Mouse (Mus musculus) liver, postnatal 0 days (tissue): Measurements from ENCODE around the gene Tmem62. TPM values are rescaled to one million over a fixed set of nuclear protein-coding genes. Genes with fewer than 3 reads are reported as not detected.
"Not testable (repeated sequence)": the region's sequence is repeated elsewhere in the genome, so short reads cannot be mapped to it uniquely, and the experiment has no call there.

Experiments used
- ATAC-seq: fragments of 200-750 bp; cut with Nextera tagmentation; 2 replicates; pipeline ENCODE4 v1.8.0; 2017; ENCODE audit warnings: mild to moderate bottlenecking, moderate library complexity
- DNase-seq: peaks from one replicate; pipeline ENCODE4 v3.0.0-alpha.2; 2016
- H3K27ac ChIP-seq: fragments of 300-500 bp; sonication (generic); 2 replicates; pipeline ENCODE4 v1.5.1; 2014; ENCODE audit warnings: antibody characterized with exemption, moderate library complexity, mild to moderate bottlenecking, low read depth
- H3K27me3 ChIP-seq: fragments of 300-500 bp; sonication (generic); 2 replicates; pipeline ENCODE4 v1.6.1; 2014; ENCODE audit warnings: low read length, control low read depth, mixed read lengths; ENCODE audit not compliant: insufficient read depth
- H3K36me3 ChIP-seq: fragments of 300-500 bp; sonication (generic); replicated peaks from 2 replicates; pipeline ENCODE4 v1.6.1; 2014; ENCODE audit warnings: mild to moderate bottlenecking, control low read depth, low read length, moderate library complexity, mixed read lengths; ENCODE audit not compliant: insufficient read depth
- H3K4me1 ChIP-seq: fragments of 300-500 bp; sonication (generic); 2 replicates; pipeline ENCODE4 v1.6.1; 2014; ENCODE audit warnings: antibody characterized with exemption, mild to moderate bottlenecking, control low read depth; ENCODE audit not compliant: insufficient read depth
- H3K4me2 ChIP-seq: fragments of 300-500 bp; sonication (generic); 2 replicates; pipeline ENCODE4 v1.6.1; 2014; ENCODE audit warnings: low read depth, mild to moderate bottlenecking, low read length, moderate library complexity, mixed read lengths
- H3K4me3 ChIP-seq: fragments of 300-500 bp; sonication (generic); 2 replicates; pipeline ENCODE4 v1.5.1; 2014; ENCODE audit warnings: low read depth, low read length
- H3K9ac ChIP-seq: fragments of 300-500 bp; sonication (generic); replicated peaks from 2 replicates; pipeline ENCODE4 v1.6.1; 2014; ENCODE audit warnings: mild to moderate bottlenecking, moderate library complexity
- H3K9me3 ChIP-seq: fragments of 300-500 bp; sonication (generic); 2 replicates; pipeline ENCODE4 v1.6.1; 2016; ENCODE audit warnings: mild to moderate bottlenecking, control low read depth, low read length, mixed read lengths
- CTCF ChIP-seq: sonication (generic); IDR thresholded peaks from 2 replicates; pipeline ENCODE4 v1.5.1; 2016; ENCODE audit warnings: antibody characterized with exemption, low read depth
- EP300 ChIP-seq: IDR thresholded peaks from 2 replicates; pipeline ENCODE4 v1.6.1; 2016; ENCODE audit warnings: antibody characterized with exemption, low read depth, mild to moderate bottlenecking
- WGBS: fragments of 180-500 bp; shearing (Covaris S2); extraction: QIAGEN DNeasy Blood & Tissue Kit; methylation state at CpG from one replicate; pipeline ENCODE4 v1.1.7; 2014; ENCODE audit not compliant: insufficient replicate concordance; 5-methylcytosine and 5-hydroxymethylcytosine counted together
- polyA plus RNA-seq: library from polyadenylated mRNA; unstranded; fragments of >200 nt; fragmentation: Nextera tagmentation; extraction: Ambion mirVana; gene quantifications from 2 replicates; pipeline ENCODE4 v1.2.1, GENCODE M21; 2015

The Tmem62 gene
- polyA plus RNA-seq, 1 experiment from 2014 or later = 2.9 TPM

GRCm38 (mm10) chr2:120960261-120960660, 16.6 kb upstream of the Tmem62 start:
- Histone ChIP-seq H3K4me1 (peaks cover 5% of the 10 kb centered on the region), H3K27ac (no peak overlapping the region), H3K4me2 (no peak overlapping the region), H3K36me3 (peaks cover 18% of the 10 kb centered on the region), H3K9ac (no peak overlapping the region), H3K4me3 (no peak overlapping the region), H3K9me3 (no peaks in the 10 kb centered on the region), H3K27me3 (no peaks in the 10 kb centered on the region)
- TF ChIP-seq EP300 = no peak
- TF ChIP-seq CTCF = no peak
- DNase-seq = no peak
- no peak for ATAC-seq
- 90% methylated on average over 1 of the region's 1 CpGs for WGBS

GRCm38 (mm10) chr2:120963110-120963509, 13.7 kb upstream of the Tmem62 start:
- Histone ChIP-seq H3K4me2 (no peak overlapping the region), H3K9me3 (no peaks in the 10 kb centered on the region), H3K27me3 (no peaks in the 10 kb centered on the region), H3K4me1 (peaks cover 5% of the 10 kb centered on the region), H3K9ac (no peak overlapping the region), H3K4me3 (no peak overlapping the region), H3K36me3 (peaks cover 15% of the 10 kb centered on the region), H3K27ac (no peak overlapping the region)
- 79% methylated on average over 7 of the region's 7 CpGs for WGBS
- DNase-seq = no peak
- ATAC-seq = no peak
- no peak for TF ChIP-seq EP300
- no peak for TF ChIP-seq CTCF

- Histone ChIP-seq H3K4me1 (peaks cover 12% of the 10 kb centered on the region), H3K4me3 (no peak overlapping the region), H3K27me3 (no peaks in the 10 kb centered on the region), H3K4me2 (no peak overlapping the region), H3K9ac (no peak overlapping the region), H3K36me3 (peaks cover 2% of the 10 kb centered on the region; the same call in 1 of the 2 replicates), H3K9me3 (no peaks in the 10 kb centered on the region), H3K27ac (no peak overlapping the region)
- TF ChIP-seq CTCF = no peak
- TF ChIP-seq EP300 = no peak
- 94% methylated on average over 3 of the region's 3 CpGs for WGBS
- no peak for DNase-seq
- no peak for ATAC-seq
These were observed 11.3 kb upstream of the Tmem62 start for GRCm38 (mm10) chr2:120965486-120965885.

GRCm38 (mm10) chr2:120970045-120970539, 6.7 kb upstream of the Tmem62 start:
- Histone ChIP-seq H3K9ac (peak overlapping the region; percentile 84), H3K4me1 (peaks cover 19% of the 10 kb centered on the region), H3K36me3 (no peaks in the 10 kb centered on the region), H3K27ac (peak overlapping the region; percentile 90), H3K27me3 (no peaks in the 10 kb centered on the region), H3K4me2 (peak overlapping the region; percentile 83), H3K9me3 (no peaks in the 10 kb centered on the region), H3K4me3 (peak overlapping the region; percentile 93)
- TF ChIP-seq CTCF (no peak), EP300 (no peak)
- WGBS = under 1% methylated on average over 23 of the region's 23 CpGs
- ATAC-seq (peak; percentile 14; the same call in 1 of the 2 replicates), DNase-seq (no peak)

- peak within 1 kb of the TSS; percentile 90 for H3K27ac ChIP-seq
- peak within 1 kb of the TSS; percentile 83 for H3K4me2 ChIP-seq
- no peaks in the 10 kb centered on the region for H3K36me3 ChIP-seq
- 4% methylated on average over 39 of the region's 39 CpGs for WGBS
- H3K27me3 ChIP-seq = no peaks in the 10 kb centered on the region
- TF ChIP-seq CTCF = no peak
- peak; percentile 62 for TF ChIP-seq EP300
- H3K9ac ChIP-seq = peak within 1 kb of the TSS; percentile 84
- ATAC-seq (peak; percentile 91), DNase-seq (peak; percentile 92)
- H3K9me3 ChIP-seq = no peaks in the 10 kb centered on the region
- peaks cover 19% of the 10 kb centered on the region for H3K4me1 ChIP-seq
- H3K4me3 ChIP-seq = peak within 1 kb of the TSS; percentile 93
These were observed 6.2 kb upstream of the Tmem62 start, which contains the start of gene Ubr1 for GRCm38 (mm10) chr2:120970559-120971080. TSS of gene Ubr1 (minus strand) at chr2:120970715.

- Histone ChIP-seq H3K4me3 (no peak overlapping the region), H3K27me3 (no peaks in the 10 kb centered on the region), H3K4me2 (no peak overlapping the region), H3K9ac (no peak overlapping the region), H3K36me3 (no peaks in the 10 kb centered on the region), H3K27ac (no peak overlapping the region), H3K4me1 (peaks cover 25% of the 10 kb centered on the region), H3K9me3 (no peaks in the 10 kb centered on the region)
- ATAC-seq (no peak), DNase-seq (no peak)
- TF ChIP-seq EP300 (no peak), CTCF (no peak)
- 86% methylated on average over 4 of the region's 4 CpGs for WGBS
These were observed 5.1 kb upstream of the Tmem62 start for GRCm38 (mm10) chr2:120971766-120972165.

- H3K27ac ChIP-seq, ATAC-seq, H3K36me3 ChIP-seq, H3K9me3 ChIP-seq, H3K4me2 ChIP-seq, H3K9ac ChIP-seq, DNase-seq, H3K4me3 ChIP-seq, H3K27me3 ChIP-seq: not testable (repeated sequence)
- 88% methylated on average over 8 of the region's 8 CpGs for WGBS
- peaks cover 25% of the 10 kb centered on the region for H3K4me1 ChIP-seq
These were observed 4.6 kb upstream of the Tmem62 start for GRCm38 (mm10) chr2:120972257-120972656.
